9 mouse cellular contexts compared by ENCODE assay signal in the genomic region with DNA sequence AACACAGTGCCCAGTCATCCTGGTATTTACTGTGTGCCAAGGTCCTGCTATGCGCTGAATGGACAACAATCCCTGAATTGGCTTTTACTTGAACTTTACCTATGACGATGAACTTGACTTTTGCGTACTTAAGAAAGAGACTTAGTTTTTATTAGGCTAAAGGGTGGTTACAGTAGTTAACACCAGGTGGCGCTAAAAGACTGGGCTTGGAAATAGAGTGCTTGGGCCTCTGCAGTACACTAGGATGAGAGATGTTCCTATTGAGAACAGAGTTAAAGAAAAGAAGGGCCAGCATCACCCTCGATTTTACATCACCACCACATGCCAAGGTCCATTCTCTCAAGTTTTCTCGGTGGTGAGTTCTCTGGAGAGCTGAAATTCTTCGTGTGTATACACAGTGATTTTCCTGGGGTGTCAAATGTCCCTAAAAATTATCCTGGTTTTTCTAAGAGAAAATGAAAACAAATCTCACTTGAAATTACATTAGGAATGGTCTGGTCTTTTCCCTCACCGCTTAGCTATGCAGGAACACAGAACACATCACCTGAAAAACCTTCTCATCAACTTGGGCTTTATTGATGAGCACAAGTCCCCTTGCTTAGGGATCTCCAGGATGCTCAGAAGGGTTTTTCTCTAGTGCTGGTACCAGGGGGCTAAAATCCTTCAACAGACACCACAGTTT.
DNase-seq lines count a peak whose midpoint lies in the region; ATAC-seq and TF ChIP-seq lines count a peak whose summit lies in the region.
"Had no signal": no experiment of that assay in that cellular context is flagged by ENCODE, and none has a peak within 500 bp of the region (broad histone marks: within the 10 kb centered on the region; RNA-seq: fewer than 3 reads in every experiment).

No protein-coding gene starts in this region.

- 32% methylated on average over 8 of the region's 8 CpGs for WGBS in thymus, adult 2 months
- 31% methylated on average over 8 of the region's 8 CpGs for WGBS in forebrain, postnatal 0 days
- 27% methylated on average over 8 of the region's 8 CpGs for WGBS in intestine, embryonic 14.5 days
- 34% methylated on average over 8 of the region's 8 CpGs for WGBS in midbrain, embryonic 13.5 days

- DNase-seq in thymus, adult 2 months = peak; percentile 15
- DNase-seq in thymus, adult 18-20 months = no peak
- peak; percentile 57 to 59 for DNase-seq in cerebellum, adult 18-20 months
- DNase-seq in forebrain, postnatal 0 days = peak; percentile 90
- DNase-seq in intestine, embryonic 14.5 days (ENCODE audit: low spot score) = peak; percentile 74
- DNase-seq in left cerebral cortex, adult 18-20 months (ENCODE audit: low spot score in 2 of 2) = peak; percentile 57 to 71
- DNase-seq in testis, postnatal 10 days (ENCODE audit: low spot score) = peak; percentile 58

- no peaks in the 10 kb centered on the region for H3K36me3 ChIP-seq in thymus, adult 2 months (ENCODE audit: control insufficient read depth, insufficient read depth, low read length)
- H3K36me3 ChIP-seq in forebrain, postnatal 0 days (ENCODE audit: insufficient read depth) = no peaks in the 10 kb centered on the region
- H3K36me3 ChIP-seq in intestine, embryonic 14.5 days (ENCODE audit: control insufficient read depth, insufficient read depth, low read length) = no peaks in the 10 kb centered on the region
- no peaks in the 10 kb centered on the region for H3K36me3 ChIP-seq in midbrain, embryonic 13.5 days

- peak; percentile 93 for ATAC-seq in forebrain, postnatal 0 days
- peak; percentile 64; the same call in 1 of the 2 replicates for ATAC-seq in intestine, embryonic 14.5 days (replicated peaks; ENCODE audit: low FRiP score, low TSS enrichment, low read depth)
- peak; percentile 94 for ATAC-seq in midbrain, embryonic 13.5 days

- TF ChIP-seq POLR2A in thymus, adult 2 months (IDR thresholded peaks at IDR 0.05; ENCODE audit: control insufficient read depth, extremely low read depth, insufficient read depth, low read length, poor library complexity) = no peak

- H3K27me3 ChIP-seq in thymus, adult 2 months (ENCODE audit: control insufficient read depth, insufficient read depth, low read length) = no peaks in the 10 kb centered on the region
- H3K27me3 ChIP-seq in forebrain, postnatal 0 days (ENCODE audit: insufficient read depth, low read length) = no peaks in the 10 kb centered on the region
- H3K27me3 ChIP-seq in intestine, embryonic 14.5 days (replicated peaks; ENCODE audit: control insufficient read depth, insufficient read depth, low read length) = no peaks in the 10 kb centered on the region
- H3K27me3 ChIP-seq in midbrain, embryonic 13.5 days = no peaks in the 10 kb centered on the region

- H3K27ac ChIP-seq in thymus, adult 2 months (ENCODE audit: control insufficient read depth, insufficient read depth, low read length) = no peak overlapping the region
- H3K27ac ChIP-seq in forebrain, postnatal 0 days (ENCODE audit: low read depth, low read length) = no peak overlapping the region
- no peak overlapping the region for H3K27ac ChIP-seq in intestine, embryonic 14.5 days (ENCODE audit: low read depth)
- no peak overlapping the region for H3K27ac ChIP-seq in midbrain, embryonic 13.5 days

- H3K4me2 ChIP-seq in forebrain, postnatal 0 days (ENCODE audit: low read depth) = no peak overlapping the region
- no peak overlapping the region for H3K4me2 ChIP-seq in intestine, embryonic 14.5 days (ENCODE audit: low read length)
- H3K4me2 ChIP-seq in midbrain, embryonic 13.5 days (replicated peaks) = no peak overlapping the region

- TF ChIP-seq CTCF in thymus, adult 2 months (IDR thresholded peaks at IDR 0.05; ENCODE audit: borderline replicate concordance, control insufficient read depth, extremely low read depth, insufficient read depth, low read length, poor library complexity) = no peak
- TF ChIP-seq CTCF in forebrain, postnatal 0 days (IDR thresholded peaks at IDR 0.05; ENCODE audit: low read depth) = peak; percentile 93

- H3K9ac ChIP-seq in forebrain, postnatal 0 days = no peak overlapping the region
- no peak overlapping the region for H3K9ac ChIP-seq in intestine, embryonic 14.5 days (ENCODE audit: low read length)
- no peak overlapping the region for H3K9ac ChIP-seq in midbrain, embryonic 13.5 days (replicated peaks)

- H3K4me3 ChIP-seq in thymus, adult 2 months (ENCODE audit: control insufficient read depth, insufficient read depth, low read length) = no peak overlapping the region
- no peak overlapping the region for H3K4me3 ChIP-seq in forebrain, postnatal 0 days (ENCODE audit: low read depth, low read length)
- H3K4me3 ChIP-seq in intestine, embryonic 14.5 days (ENCODE audit: low read depth, low read length) = no peak overlapping the region
- H3K4me3 ChIP-seq in midbrain, embryonic 13.5 days (replicated peaks) = no peak overlapping the region
- H3K4me3 ChIP-seq: myocyte had no signal

- no peaks in the 10 kb centered on the region; the same call in 1 of the 2 replicates for H3K9me3 ChIP-seq in forebrain, postnatal 0 days (ENCODE audit: low read length)
- H3K9me3 ChIP-seq in intestine, embryonic 14.5 days (ENCODE audit: control insufficient read depth, low read length) = peaks cover 6% of the 10 kb centered on the region; the same call in 1 of the 2 replicates
- H3K9me3 ChIP-seq in midbrain, embryonic 13.5 days = peaks cover 8% of the 10 kb centered on the region

- H3K4me1 ChIP-seq in thymus, adult 2 months (replicated peaks; ENCODE audit: control insufficient read depth, insufficient read depth, low read length) = no peaks in the 10 kb centered on the region
- no peaks in the 10 kb centered on the region for H3K4me1 ChIP-seq in forebrain, postnatal 0 days (ENCODE audit: insufficient read depth)
- no peaks in the 10 kb centered on the region for H3K4me1 ChIP-seq in intestine, embryonic 14.5 days (replicated peaks; ENCODE audit: control insufficient read depth, insufficient read depth, low read length)
- no peaks in the 10 kb centered on the region for H3K4me1 ChIP-seq in midbrain, embryonic 13.5 days (replicated peaks)

Comparison
In these comparisons a context has a peak if more than half of its experiments do, and no peak if none do; other contexts are left out.
1. DNase-seq: peak in thymus, adult 2 months (single experiment), cerebellum, adult 18-20 months (2 of 2), forebrain, postnatal 0 days (single experiment), intestine, embryonic 14.5 days (single experiment), left cerebral cortex, adult 18-20 months (2 of 2) and testis, postnatal 10 days (single experiment); none in thymus, adult 18-20 months (0 of 2).
2. Peak in every context shown above with its lines, with median percentiles within 50 percentile points of each other: ATAC-seq.